Mouse (Mus musculus) MEL (cell line): ENCODE data around the gene Dennd4a. TPM values are rescaled to one million over a fixed set of nuclear protein-coding genes. Genes with fewer than 3 reads are reported as not detected.

Experiments
- DNase-seq: peaks from one replicate; pipeline ENCODE4 v3.0.0; 2011; ENCODE audit warnings: low read depth, low spot score
- H3K27ac ChIP-seq: 2 replicates; pipeline ENCODE4 v1.5.1; 2012; ENCODE audit warnings: low read depth, mild to moderate bottlenecking, control low read depth, low read length, moderate library complexity; ENCODE audit not compliant: control insufficient read depth
- H3K27me3 ChIP-seq, 2 experiments: fragments of 150-350 bp in 1 of 2; sonication (generic) in 1 of 2; 2 replicates each; pipeline ENCODE4 v1.6.1; 2012; ENCODE audit warnings: low read length in 2 of 2, mild to moderate bottlenecking in 2 of 2, improper control_type of control experiment in 1 of 2, moderate library complexity in 1 of 2; ENCODE audit not compliant: insufficient read depth in 2 of 2, control insufficient read depth in 1 of 2
- H3K36me3 ChIP-seq, 2 experiments: 2 replicates each; pipeline ENCODE4 v1.6.1; 2012 to 2014; ENCODE audit warnings: low read length in 2 of 2, improper control_type of control experiment in 1 of 2, inconsistent platforms in 1 of 2, mild to moderate bottlenecking in 1 of 2; ENCODE audit not compliant: insufficient read depth in 2 of 2, control insufficient read depth in 1 of 2
- H3K4me1 ChIP-seq, 2 experiments: fragments of 150-350 bp in 1 of 2; sonication (generic) in 1 of 2; 2 replicates each; pipeline ENCODE4 v1.6.1; 2012; ENCODE audit warnings: low read length in 2 of 2, improper control_type of control experiment in 1 of 2, mild to moderate bottlenecking in 1 of 2; ENCODE audit not compliant: insufficient read depth in 2 of 2, control insufficient read depth in 1 of 2
- H3K4me3 ChIP-seq, 2 experiments: fragments of 150-350 bp in 1 of 2; sonication (generic) in 1 of 2; 2 replicates each; pipeline ENCODE4 v1.5.1; 2012; ENCODE audit warnings: low read depth in 2 of 2, low read length in 2 of 2, mild to moderate bottlenecking in 2 of 2, moderate library complexity in 2 of 2, control low read depth in 1 of 2, improper control_type of control experiment in 1 of 2; ENCODE audit not compliant: control insufficient read depth in 1 of 2, insufficient read depth in 1 of 2
- H3K79me2 ChIP-seq: 2 replicates; pipeline ENCODE4 v1.6.1; 2012; ENCODE audit warnings: mild to moderate bottlenecking, low read length, moderate library complexity; ENCODE audit not compliant: control insufficient read depth, poor library complexity, insufficient read depth
- H3K9ac ChIP-seq: 2 replicates; pipeline ENCODE4 v1.6.1; 2012; ENCODE audit warnings: low read depth, mild to moderate bottlenecking, control low read depth, low read length, moderate library complexity; ENCODE audit not compliant: control insufficient read depth, poor library complexity, severe bottlenecking
- H3K9me3 ChIP-seq: fragments of 150-350 bp; sonication (generic); replicated peaks from 2 replicates; pipeline ENCODE4 v1.6.1; 2012; ENCODE audit warnings: mild to moderate bottlenecking, low read length, improper control_type of control experiment, moderate library complexity; ENCODE audit not compliant: insufficient read depth
- BHLHE40 ChIP-seq: IDR thresholded peaks from 2 replicates; pipeline ENCODE4 v1.6.1; 2012; ENCODE audit warnings: low read depth, mild to moderate bottlenecking, inconsistent platforms, low read length, improper control_type of control experiment, borderline replicate concordance
- CHD1 ChIP-seq: IDR thresholded peaks from 2 replicates; pipeline ENCODE4 v1.6.1; 2012; ENCODE audit warnings: low read depth, mild to moderate bottlenecking, inconsistent platforms, low read length, improper control_type of control experiment
- CHD2 ChIP-seq: IDR thresholded peaks from 2 replicates; pipeline ENCODE4 v1.6.1; 2011; ENCODE audit warnings: low read length, improper control_type of control experiment
- E2F4 ChIP-seq: IDR thresholded peaks from 2 replicates; pipeline ENCODE4 v1.6.1; 2011; ENCODE audit warnings: low read depth, low read length, improper control_type of control experiment, borderline replicate concordance
- ELF1 ChIP-seq: IDR thresholded peaks from 2 replicates; pipeline ENCODE4 v1.6.1; 2014; ENCODE audit warnings: low read depth, mild to moderate bottlenecking, inconsistent platforms, low read length, improper control_type of control experiment, moderate library complexity
- ETS1 ChIP-seq: IDR thresholded peaks from 2 replicates; pipeline ENCODE4 v1.6.1; 2012; ENCODE audit warnings: low read depth, mild to moderate bottlenecking, inconsistent platforms, low read length, improper control_type of control experiment, moderate library complexity
- GABPA ChIP-seq: IDR thresholded peaks from 2 replicates; pipeline ENCODE4 v1.6.1; 2012; ENCODE audit warnings: low read depth, mild to moderate bottlenecking, inconsistent platforms, low read length, improper control_type of control experiment, moderate library complexity
- JUND ChIP-seq: IDR thresholded peaks from 2 replicates; pipeline ENCODE4 v1.6.1; 2011; ENCODE audit warnings: low read depth, mild to moderate bottlenecking, improper control_type of control experiment, low read length
- MAZ ChIP-seq: IDR thresholded peaks from 2 replicates; pipeline ENCODE4 v1.6.1; 2012; ENCODE audit warnings: low read depth, mild to moderate bottlenecking, inconsistent platforms, low read length, improper control_type of control experiment
- MEF2A ChIP-seq: IDR thresholded peaks from 2 replicates; pipeline ENCODE4 v1.6.1; 2014; ENCODE audit warnings: low read depth, mild to moderate bottlenecking, inconsistent platforms, low read length, improper control_type of control experiment; ENCODE audit not compliant: poor library complexity, insufficient replicate concordance, severe bottlenecking; ENCODE audit errors: extremely low read depth
- MXI1 ChIP-seq: IDR thresholded peaks from 2 replicates; pipeline ENCODE4 v1.6.1; 2011; ENCODE audit warnings: mild to moderate bottlenecking, low read depth, low read length, improper control_type of control experiment
- NRF1 ChIP-seq: IDR thresholded peaks from 2 replicates; pipeline ENCODE4 v1.6.1; 2014; ENCODE audit warnings: low read depth, mild to moderate bottlenecking, inconsistent platforms, low read length, improper control_type of control experiment, moderate library complexity; ENCODE audit not compliant: poor library complexity, insufficient read depth, severe bottlenecking
- POLR2A ChIP-seq, 2 experiments: IDR thresholded peaks; 2 replicates each; pipeline ENCODE4 v1.6.1; 2011 to 2012; ENCODE audit warnings: low read length in 2 of 2, mild to moderate bottlenecking in 2 of 2, control low read depth in 1 of 2, improper control_type of control experiment in 1 of 2, low read depth in 1 of 2, moderate library complexity in 1 of 2; ENCODE audit not compliant: control insufficient read depth in 1 of 2, insufficient read depth in 1 of 2, poor library complexity in 1 of 2
- POLR2AphosphoS2 ChIP-seq: IDR thresholded peaks from 2 replicates; pipeline ENCODE4 v1.6.1; 2011; ENCODE audit warnings: low read length, improper control_type of control experiment
- RCOR1 ChIP-seq: IDR thresholded peaks from 2 replicates; pipeline ENCODE4 v1.6.1; 2012; ENCODE audit warnings: low read depth, mild to moderate bottlenecking, inconsistent platforms, low read length, improper control_type of control experiment
- SIN3A ChIP-seq: IDR thresholded peaks from 2 replicates; pipeline ENCODE4 v1.6.1; 2012; ENCODE audit warnings: low read length, improper control_type of control experiment, inconsistent platforms
- TAL1 ChIP-seq: IDR thresholded peaks from 2 replicates; pipeline ENCODE4 v1.6.1; 2012; ENCODE audit warnings: mild to moderate bottlenecking, inconsistent platforms, low read length, moderate library complexity, mixed read lengths
- TBP ChIP-seq: IDR thresholded peaks from 2 replicates; pipeline ENCODE4 v1.8.0; 2011; ENCODE audit warnings: low read depth, low read length, improper control_type of control experiment
- UBTF ChIP-seq: IDR thresholded peaks from 2 replicates; pipeline ENCODE4 v1.6.1; 2012; ENCODE audit warnings: low read depth, mild to moderate bottlenecking, inconsistent platforms, low read length, improper control_type of control experiment, moderate library complexity, borderline replicate concordance; ENCODE audit not compliant: insufficient read depth
- USF1 ChIP-seq: IDR thresholded peaks from 2 replicates; pipeline ENCODE4 v1.6.1; 2014; ENCODE audit warnings: low read depth, mild to moderate bottlenecking, inconsistent platforms, low read length, improper control_type of control experiment, moderate library complexity
- USF2 ChIP-seq, 2 experiments: IDR thresholded peaks; 2 replicates each; pipeline ENCODE4 v1.6.1; 2011 to 2012; ENCODE audit warnings: improper control_type of control experiment in 2 of 2, low read length in 2 of 2, borderline replicate concordance in 1 of 2, inconsistent platforms in 1 of 2, low read depth in 1 of 2, mild to moderate bottlenecking in 1 of 2; ENCODE audit not compliant: insufficient read depth in 1 of 2
- ZC3H11A ChIP-seq: IDR thresholded peaks from 2 replicates; pipeline ENCODE4 v1.6.1; 2012; ENCODE audit warnings: low read depth, mild to moderate bottlenecking, inconsistent platforms, low read length, improper control_type of control experiment
- ZMIZ1 ChIP-seq: IDR thresholded peaks from 2 replicates; pipeline ENCODE4 v1.6.1; 2012; ENCODE audit warnings: low read depth, mild to moderate bottlenecking, inconsistent platforms, low read length, improper control_type of control experiment, moderate library complexity
- ZNF384 ChIP-seq: IDR thresholded peaks from 2 replicates; pipeline ENCODE4 v1.6.1; 2012; ENCODE audit warnings: low read depth, mild to moderate bottlenecking, inconsistent platforms, low read length, improper control_type of control experiment
- polyA plus RNA-seq, 2 experiments: library from polyadenylated mRNA; stranded (reverse) in 1 of 2; unstranded in 1 of 2; fragments of >175 nt in 1 of 2; fragments of >200 nt in 1 of 2; gene quantifications; 2 replicates each; pipeline versions ENCODE4 v1.2.1 to v1.2.4; 2012; ENCODE audit warnings: low replicate concordance in 2 of 2, low read depth in 1 of 2; ENCODE audit not compliant: insufficient read length in 2 of 2, insufficient read depth in 1 of 2, missing spikeins in 1 of 2
- total RNA-seq: library from RNA; depleted of rRNA; stranded (reverse); fragments of 300-350 nt; gene quantifications from 2 replicates; pipeline ENCODE4 v1.2.3, GENCODE M21; 2012

Dennd4a gene
- total and polyA plus RNA-seq, 3 experiments: 7.7 to 74.8 (median 24.9) TPM

- TF ChIP-seq MEF2A (peak; percentile 96), SIN3A (peak; percentile 76), MAZ (no peak), TBP (no peak), POLR2AphosphoS2 (no peak), ETS1 (peak; percentile 89), ZC3H11A (no peak), POLR2A (IDR thresholded peaks at IDR 0.05; ENCODE audit: control insufficient read depth in 1 of 2, insufficient read depth in 1 of 2, low read depth in 1 of 2, low read length in 2 of 2, poor library complexity in 1 of 2) (no peak), ZMIZ1 (no peak), ELF1 (no peak), USF1 (peak; percentile 31; the same call in 1 of the 2 replicates), GABPA (no peak), MXI1 (peak; percentile 90), NRF1 (no peak), CHD2 (no peak)
Measured at GRCm38 (mm10) chr9:64938535-64938934, 127.4 kb downstream of the Dennd4a start (continued).

GRCm38 (mm10) chr9:64939281-64939680 is 128.1 kb downstream of the Dennd4a start:
- Histone ChIP-seq H3K9ac (peak overlapping the region; percentile 55), H3K4me3 (peak overlapping the region; percentile 47 to 50), H3K79me2 (no peaks in the 10 kb centered on the region), H3K4me1 (peaks cover 12 to 40% of the 10 kb centered on the region in 2 experiments; a peak in 3 of 4 replicates), H3K27ac (no peak overlapping the region; the same call in 1 of the 2 replicates), H3K36me3 (peaks cover 0 to 16% of the 10 kb centered on the region in 2 experiments; a peak in 2 of 4 replicates), H3K9me3 (no peaks in the 10 kb centered on the region), H3K27me3 (no peaks in the 10 kb centered on the region)
- peak; percentile 43 for DNase-seq
- TF ChIP-seq NRF1 (no peak), ZNF384 (no peak), USF1 (no peak), ETS1 (no peak), RCOR1 (no peak), CHD1 (no peak), POLR2A (IDR thresholded peaks at IDR 0.05; ENCODE audit: control insufficient read depth in 1 of 2, insufficient read depth in 1 of 2, low read depth in 1 of 2, low read length in 2 of 2, poor library complexity in 1 of 2) (no peak), MEF2A (no peak), ZC3H11A (no peak), SIN3A (no peak), ZMIZ1 (no peak), E2F4 (no peak), BHLHE40 (no peak), UBTF (no peak), USF2 (IDR thresholded peaks at IDR 0.05; ENCODE audit: borderline replicate concordance in 1 of 2, insufficient read depth in 1 of 2, low read depth in 1 of 2, low read length in 2 of 2) (no peak), TAL1 (no peak), JUND (no peak)
